In the genomic region with DNA sequence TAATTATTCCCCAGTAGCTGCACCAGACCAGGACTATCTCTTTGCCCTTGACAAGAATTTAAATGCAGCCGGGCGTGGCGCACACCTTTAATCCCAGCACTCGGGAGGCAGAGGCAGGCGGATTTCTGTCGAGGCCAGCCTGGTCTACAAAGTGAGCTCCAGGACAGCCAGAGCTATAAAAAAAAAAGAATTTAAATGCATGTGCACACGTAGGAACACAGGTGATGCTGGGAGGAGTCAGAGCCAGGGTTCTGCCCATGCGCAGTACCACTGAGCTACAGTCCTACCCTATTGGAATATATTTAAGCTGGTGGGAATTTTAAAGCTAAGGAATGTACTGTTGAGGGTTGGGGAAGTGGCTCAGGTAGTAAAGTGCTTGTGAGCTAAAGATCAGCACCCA, we compare ENCODE assay signal across 17 mouse cellular contexts.
"Had no signal": no experiment of that assay in that cellular context is flagged by ENCODE, and none has a peak within 500 bp of the region (broad histone marks: within the 10 kb centered on the region; RNA-seq: fewer than 3 reads in every experiment).

No protein-coding gene starts in this region.

- H3K9me3 ChIP-seq: midbrain, embryonic 15.5 days; neural tube, embryonic 13.5 days; stomach, embryonic 15.5 days had no signal

- ATAC-seq: lung, postnatal 0 days; midbrain, embryonic 15.5 days had no signal

- H3K9ac ChIP-seq: liver, embryonic 14.5 days; midbrain, embryonic 15.5 days; stomach, embryonic 15.5 days had no signal

- H3K27ac ChIP-seq: left cerebral cortex, adult 2 months; liver, embryonic 14.5 days; midbrain, embryonic 15.5 days; neural tube, embryonic 13.5 days; stomach, embryonic 15.5 days had no signal

- H3K4me3 ChIP-seq: left cerebral cortex, adult 2 months; midbrain, embryonic 15.5 days; neural tube, embryonic 13.5 days; stomach, embryonic 15.5 days had no signal

- H3K36me3 ChIP-seq: midbrain, embryonic 15.5 days; neural tube, embryonic 13.5 days; stomach, embryonic 15.5 days had no signal

- H3K4me2 ChIP-seq: midbrain, embryonic 11.5 days; midbrain, embryonic 15.5 days; stomach, embryonic 15.5 days had no signal

- H3K27me3 ChIP-seq: midbrain, embryonic 15.5 days; neural tube, embryonic 13.5 days; stomach, embryonic 15.5 days had no signal

- DNase-seq: kidney, adult 11 months; kidney, postnatal 14 days; liver; lung, adult 2 months; lung, postnatal 36 days; retina, postnatal 1 day; right cerebral cortex, postnatal 4 days; spleen, adult 18-20 months; thymus, adult 2 months; thymus, postnatal 4 days had no signal
